Mouse (Mus musculus) cerebellum, adult 2 months (tissue): ENCODE data around the gene Tspan18.

Source experiments
- CTCF ChIP-seq: fragments of 200-500 bp; IDR thresholded peaks from 2 replicates; pipeline ENCODE4 v1.5.1; 2011; ENCODE audit warnings: low read depth, mild to moderate bottlenecking, control low read depth, low read length, moderate library complexity, borderline replicate concordance; ENCODE audit not compliant: insufficient read depth
- POLR2A ChIP-seq: fragments of 200-500 bp; IDR thresholded peaks from 2 replicates; pipeline ENCODE4 v1.6.1; 2011; ENCODE audit warnings: low read length, control low read depth, borderline replicate concordance; ENCODE audit not compliant: insufficient read depth

DNA sequence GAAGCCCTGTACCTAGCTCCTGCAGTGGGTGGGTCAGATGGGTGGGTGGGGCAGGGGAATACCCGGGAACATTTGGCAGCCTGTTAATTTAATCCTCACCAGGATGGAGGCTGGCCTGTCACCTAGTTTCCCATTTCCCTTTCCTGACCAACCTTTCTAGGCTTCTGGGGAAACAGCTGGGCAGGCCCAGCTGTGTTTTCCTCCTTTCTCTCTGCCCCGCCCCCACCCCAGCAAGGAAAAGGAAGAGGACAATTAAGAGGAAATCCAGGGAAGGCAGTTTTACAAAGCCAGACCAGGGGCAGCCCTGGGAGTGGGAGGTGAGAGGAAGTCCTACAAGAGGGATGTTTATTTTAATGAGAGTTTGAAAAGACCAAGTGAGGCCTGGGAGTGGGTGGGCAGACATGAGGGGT is 46.4 kb upstream of the Tspan18 start:
- no peak for TF ChIP-seq POLR2A
- no peak for TF ChIP-seq CTCF
